Mouse (Mus musculus): ENCODE data around the gene Fahd1.

GRCm38 (mm10) chr17:24840341-24840740 is 9.8 kb downstream of the Fahd1 start:
- TF ChIP-seq CTCF (IDR thresholded peaks at IDR 0.05; ENCODE audit: low read depth, low read length) (no peak), POLR2A (IDR thresholded peaks at IDR 0.05; ENCODE audit: insufficient read depth, low read length) (no peak)

All from ES-Bruce4 (cell line).